Mouse (Mus musculus) embryonic fibroblast, embryonic 13.5 days (primary cell): Measurements from ENCODE around the gene Fam166b.

ENCODE experiments used
- CTCF ChIP-seq: IDR thresholded peaks from 2 replicates; pipeline ENCODE4 v1.5.1; 2011; ENCODE audit warnings: mild to moderate bottlenecking, control low read depth, low read length, moderate library complexity, borderline replicate concordance; ENCODE audit not compliant: insufficient read depth
- POLR2A ChIP-seq: IDR thresholded peaks from 2 replicates; pipeline ENCODE4 v1.6.1; 2011; ENCODE audit warnings: low read depth, mild to moderate bottlenecking, control low read depth, low read length, moderate library complexity

- TF ChIP-seq CTCF (no peak), POLR2A (no peak)
These were observed 9.8 kb downstream of the Fam166b start for GRCm38 (mm10) chr4:43418973-43419656.
